Mouse (Mus musculus): ENCODE data around the gene Shb. TPM values are rescaled to one million over a fixed set of nuclear protein-coding genes. Genes with fewer than 3 reads are reported as not detected.
A peak's percentile ranks its signal among the peaks of the same experiment; 100 is the strongest.

The Shb gene
- polyA plus RNA-seq, 1 experiment from 2014 or later, result 1.2 TPM

- H3K36me3 ChIP-seq, result no peaks in the 10 kb centered on the region
- H3K4me1 ChIP-seq, result peaks cover 69% of the 10 kb centered on the region
- peaks cover 38% of the 10 kb centered on the region for H3K27me3 ChIP-seq (ENCODE audit: low read depth, poor library complexity, severe bottlenecking)
- 80% methylated on average over 4 of the region's 4 CpGs for WGBS
- H3K4me3 ChIP-seq, result no peak overlapping the region
- DNase-seq (ENCODE audit: low spot score), result no peak
- H3K9me3 ChIP-seq (replicated peaks), result no peaks in the 10 kb centered on the region
- H3K27ac ChIP-seq (replicated peaks), result no peak overlapping the region
Measured at GRCm38 (mm10) chr4:45509416-45509815, 22.9 kb downstream of the Shb start.

- H3K27ac ChIP-seq (replicated peaks), result peak overlapping the region; percentile 42; the same call in 1 of the 2 replicates
- no peak overlapping the region for H3K4me3 ChIP-seq
- DNase-seq (ENCODE audit: low spot score), result no peak
- H3K9me3 ChIP-seq (replicated peaks), result no peaks in the 10 kb centered on the region
- peaks cover 66% of the 10 kb centered on the region for H3K4me1 ChIP-seq
- no peaks in the 10 kb centered on the region for H3K36me3 ChIP-seq
- peaks cover 37% of the 10 kb centered on the region for H3K27me3 ChIP-seq (ENCODE audit: low read depth, poor library complexity, severe bottlenecking)
- WGBS, result 68% methylated on average over 6 of the region's 6 CpGs
Measured at GRCm38 (mm10) chr4:45508469-45508868, 23.8 kb downstream of the Shb start.

DNA sequence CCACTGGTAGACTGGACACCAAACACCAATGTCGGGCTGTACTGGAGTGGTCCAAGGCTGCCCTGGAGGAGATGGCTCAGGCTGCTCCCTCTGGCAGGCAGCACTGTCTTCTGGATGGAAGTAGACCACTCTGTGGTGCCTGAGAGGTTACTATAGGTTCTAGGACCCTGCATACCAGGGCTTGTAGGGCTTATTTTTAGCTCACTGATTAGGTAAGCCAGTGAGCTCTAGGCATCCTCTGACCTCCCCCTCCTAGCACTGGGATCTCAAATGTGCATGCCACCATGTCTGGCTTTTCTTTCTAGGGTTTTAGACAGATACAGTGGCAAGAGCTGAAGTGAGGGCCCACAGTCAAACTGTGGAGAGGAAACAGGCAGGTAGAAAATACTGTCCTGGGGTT, 24.8 kb downstream of the Shb start:
- H3K27me3 ChIP-seq (ENCODE audit: low read depth, poor library complexity, severe bottlenecking), result peaks cover 27% of the 10 kb centered on the region
- no peak overlapping the region for H3K4me3 ChIP-seq
- 90% methylated on average over 1 of the region's 1 CpGs for WGBS
- peak overlapping the region; percentile 42; the same call in 1 of the 2 replicates for H3K27ac ChIP-seq (replicated peaks)
- H3K9me3 ChIP-seq (replicated peaks), result no peaks in the 10 kb centered on the region
- DNase-seq (ENCODE audit: low spot score), result no peak
- peaks cover 56% of the 10 kb centered on the region for H3K4me1 ChIP-seq
- H3K36me3 ChIP-seq, result no peaks in the 10 kb centered on the region

DNA sequence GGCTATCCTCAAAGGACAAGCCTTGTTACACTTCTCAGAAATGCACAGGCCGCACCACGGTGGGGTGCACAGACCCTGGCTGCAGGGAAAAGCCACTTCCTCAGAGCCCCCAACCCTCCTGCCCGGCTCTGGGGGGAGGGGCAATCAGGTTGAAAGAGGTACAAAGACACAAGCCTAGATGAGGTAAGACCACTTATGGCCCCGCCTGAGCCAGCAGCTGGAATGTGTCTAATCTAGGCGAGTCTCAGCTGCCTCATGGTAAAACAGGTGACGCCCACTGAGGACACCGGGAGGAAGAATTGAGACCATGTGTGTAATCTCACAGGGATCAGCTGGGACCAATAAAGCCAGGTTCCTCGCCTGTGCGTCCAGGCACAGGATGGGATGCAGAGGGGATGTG, 25.2 kb downstream of the Shb start:
- no peaks in the 10 kb centered on the region for H3K9me3 ChIP-seq (replicated peaks)
- no peak overlapping the region for H3K4me3 ChIP-seq
- no peaks in the 10 kb centered on the region for H3K36me3 ChIP-seq
- no peak for DNase-seq (ENCODE audit: low spot score)
- 69% methylated on average over 9 of the region's 9 CpGs for WGBS
- H3K27ac ChIP-seq (replicated peaks), result peak overlapping the region; percentile 57; the same call in 1 of the 2 replicates
- peaks cover 27% of the 10 kb centered on the region for H3K27me3 ChIP-seq (ENCODE audit: low read depth, poor library complexity, severe bottlenecking)
- H3K4me1 ChIP-seq, result peaks cover 55% of the 10 kb centered on the region

GRCm38 (mm10) chr4:45506613-45507012, 25.7 kb downstream of the Shb start:
- no peak for DNase-seq (ENCODE audit: low spot score)
- Histone ChIP-seq H3K4me3 (no peak overlapping the region), H3K27me3 (ENCODE audit: low read depth, poor library complexity, severe bottlenecking) (peaks cover 25% of the 10 kb centered on the region), H3K36me3 (no peaks in the 10 kb centered on the region), H3K27ac (replicated peaks) (peak overlapping the region; percentile 57; the same call in 1 of the 2 replicates), H3K9me3 (replicated peaks) (no peaks in the 10 kb centered on the region), H3K4me1 (peaks cover 55% of the 10 kb centered on the region)
- 74% methylated on average over 5 of the region's 5 CpGs for WGBS

DNA sequence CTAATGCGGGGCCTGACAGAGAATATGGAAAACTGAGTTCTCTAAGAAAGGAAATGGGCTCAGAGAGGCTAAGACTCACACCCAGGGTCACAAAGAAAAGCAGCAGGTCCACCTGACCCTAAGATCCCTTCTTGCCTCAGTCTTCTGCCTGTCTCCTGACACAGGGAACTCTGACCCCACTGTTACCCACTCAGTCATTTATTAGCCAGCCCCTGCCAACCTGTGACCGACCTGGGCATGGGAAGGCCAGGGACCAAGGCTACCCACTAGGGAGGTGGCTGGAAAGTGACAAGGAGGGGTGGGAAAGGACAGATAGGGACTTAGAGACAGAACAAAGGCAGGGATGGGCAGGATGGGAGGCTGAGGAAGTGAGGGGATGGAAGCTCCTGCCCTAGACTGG, 26.6 kb downstream of the Shb start:
- Histone ChIP-seq H3K4me3 (no peak overlapping the region), H3K9me3 (replicated peaks) (no peaks in the 10 kb centered on the region), H3K27me3 (ENCODE audit: low read depth, poor library complexity, severe bottlenecking) (peaks cover 24% of the 10 kb centered on the region), H3K36me3 (no peaks in the 10 kb centered on the region), H3K27ac (replicated peaks) (no peak overlapping the region), H3K4me1 (peaks cover 56% of the 10 kb centered on the region)
- 99% methylated on average over 2 of the region's 2 CpGs for WGBS
- no peak for DNase-seq (ENCODE audit: low spot score)

GRCm38 (mm10) chr4:45505191-45505590, 27.1 kb downstream of the Shb start:
- 92% methylated on average over 6 of the region's 6 CpGs for WGBS

DNA sequence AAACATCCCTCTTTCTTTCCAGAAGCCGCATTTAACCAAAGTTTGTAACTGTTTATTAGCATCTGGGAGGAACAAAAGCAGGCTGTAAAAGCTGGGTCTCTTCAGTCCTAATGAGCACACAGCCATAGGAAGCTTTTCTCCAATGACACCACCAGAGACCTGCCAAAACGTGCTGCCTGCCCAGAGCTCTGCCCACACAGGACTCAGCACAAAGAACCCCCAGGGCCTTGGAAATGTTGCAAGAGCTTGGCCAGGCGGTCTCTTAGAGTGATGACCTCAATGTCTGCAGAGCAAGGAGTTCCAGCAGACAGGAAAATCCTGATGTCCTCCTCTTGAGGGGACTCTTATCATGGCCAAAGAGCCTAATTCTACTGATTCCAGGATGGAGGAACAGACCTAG, 28.5 kb downstream of the Shb start:
- 65% methylated on average over 3 of the region's 3 CpGs for WGBS
- Histone ChIP-seq H3K36me3 (no peaks in the 10 kb centered on the region), H3K4me3 (no peak overlapping the region), H3K9me3 (replicated peaks) (no peaks in the 10 kb centered on the region), H3K27ac (replicated peaks) (no peak overlapping the region), H3K4me1 (peaks cover 58% of the 10 kb centered on the region), H3K27me3 (ENCODE audit: low read depth, poor library complexity, severe bottlenecking) (peaks cover 26% of the 10 kb centered on the region)
- DNase-seq (ENCODE audit: low spot score), result no peak

More at GRCm38 (mm10) chr4:45505191-45505590, 27.1 kb downstream of the Shb start:
- no peaks in the 10 kb centered on the region for H3K36me3 ChIP-seq
- no peak overlapping the region for H3K27ac ChIP-seq (replicated peaks)
- no peaks in the 10 kb centered on the region for H3K9me3 ChIP-seq (replicated peaks)
- peaks cover 59% of the 10 kb centered on the region for H3K4me1 ChIP-seq
- no peak overlapping the region for H3K4me3 ChIP-seq
- H3K27me3 ChIP-seq (ENCODE audit: low read depth, poor library complexity, severe bottlenecking), result peaks cover 28% of the 10 kb centered on the region
- no peak for DNase-seq (ENCODE audit: low spot score)

DNA sequence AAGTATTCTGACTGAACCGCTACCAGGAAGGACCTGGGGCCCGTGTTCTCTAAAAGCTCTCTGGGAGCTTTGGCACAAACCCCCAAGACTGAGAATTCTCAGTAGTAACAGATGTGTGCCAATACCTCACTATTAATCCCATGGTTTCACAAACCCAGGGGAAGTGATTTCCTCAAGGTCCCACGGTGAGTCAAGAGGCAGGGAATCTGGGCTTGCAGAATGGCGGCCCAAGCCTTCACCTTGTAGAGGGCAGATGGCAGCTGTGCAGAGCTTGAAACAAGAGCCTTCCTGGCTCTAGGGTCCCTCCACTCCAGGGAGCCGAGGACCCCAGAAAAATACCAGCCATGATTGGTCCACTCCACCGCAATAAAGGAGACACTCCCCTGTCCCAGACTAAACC, 28.9 kb downstream of the Shb start:
- Histone ChIP-seq H3K27ac (replicated peaks) (no peak overlapping the region), H3K4me1 (peaks cover 58% of the 10 kb centered on the region), H3K27me3 (ENCODE audit: low read depth, poor library complexity, severe bottlenecking) (peaks cover 30% of the 10 kb centered on the region), H3K9me3 (replicated peaks) (no peaks in the 10 kb centered on the region), H3K36me3 (no peaks in the 10 kb centered on the region), H3K4me3 (no peak overlapping the region)
- 85% methylated on average over 6 of the region's 6 CpGs for WGBS
- DNase-seq (ENCODE audit: low spot score), result no peak

DNA sequence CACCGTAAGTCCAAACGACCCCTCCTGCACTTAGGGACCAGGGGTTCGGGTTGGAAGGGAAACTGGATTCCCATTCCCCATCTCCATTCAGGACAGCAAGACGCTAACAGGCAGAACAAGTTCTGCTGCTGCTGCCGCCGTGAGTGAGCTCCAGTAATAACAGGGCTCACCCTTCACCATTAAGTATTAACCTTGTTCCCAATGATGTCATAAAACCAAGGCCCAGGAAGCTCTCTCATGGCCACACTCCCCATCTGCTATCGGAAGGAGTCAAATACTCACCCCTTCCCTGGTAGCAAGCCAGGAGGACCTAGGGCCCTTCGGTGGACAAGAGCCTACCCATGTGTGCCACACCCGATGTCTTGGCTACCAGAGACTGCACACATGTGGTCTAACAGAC, 30.3 kb downstream of the Shb start:
- H3K27ac ChIP-seq (replicated peaks), result no peak overlapping the region
- H3K4me1 ChIP-seq, result peaks cover 57% of the 10 kb centered on the region
- no peak for DNase-seq (ENCODE audit: low spot score)
- H3K27me3 ChIP-seq (ENCODE audit: low read depth, poor library complexity, severe bottlenecking), result peaks cover 33% of the 10 kb centered on the region
- WGBS, result 94% methylated on average over 9 of the region's 9 CpGs
- H3K4me3 ChIP-seq, result no peak overlapping the region
- H3K36me3 ChIP-seq, result no peaks in the 10 kb centered on the region
- no peaks in the 10 kb centered on the region for H3K9me3 ChIP-seq (replicated peaks)

DNA sequence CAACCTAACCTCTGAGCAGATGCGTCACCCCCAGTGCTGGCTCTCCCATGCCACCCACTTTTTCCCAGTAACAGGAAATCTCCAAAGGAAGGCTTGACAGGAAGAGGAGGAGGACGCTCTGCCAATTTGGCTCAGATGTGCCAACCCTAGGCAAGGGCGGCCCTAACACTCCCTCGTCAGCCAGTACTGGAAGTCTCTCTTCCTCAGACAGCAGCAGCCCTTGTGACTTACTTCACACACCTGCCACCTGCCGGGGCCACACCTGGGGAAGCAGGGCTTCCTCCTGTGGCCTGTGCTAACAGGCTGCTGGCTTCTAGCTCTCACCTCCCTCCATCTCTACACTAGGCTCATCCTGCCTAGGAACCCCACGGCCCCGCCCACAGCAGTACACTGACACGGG, 31.9 kb downstream of the Shb start:
- Histone ChIP-seq H3K27ac (replicated peaks) (no peak overlapping the region), H3K4me1 (peaks cover 46% of the 10 kb centered on the region)
- no peak for DNase-seq (ENCODE audit: low spot score)

DNA sequence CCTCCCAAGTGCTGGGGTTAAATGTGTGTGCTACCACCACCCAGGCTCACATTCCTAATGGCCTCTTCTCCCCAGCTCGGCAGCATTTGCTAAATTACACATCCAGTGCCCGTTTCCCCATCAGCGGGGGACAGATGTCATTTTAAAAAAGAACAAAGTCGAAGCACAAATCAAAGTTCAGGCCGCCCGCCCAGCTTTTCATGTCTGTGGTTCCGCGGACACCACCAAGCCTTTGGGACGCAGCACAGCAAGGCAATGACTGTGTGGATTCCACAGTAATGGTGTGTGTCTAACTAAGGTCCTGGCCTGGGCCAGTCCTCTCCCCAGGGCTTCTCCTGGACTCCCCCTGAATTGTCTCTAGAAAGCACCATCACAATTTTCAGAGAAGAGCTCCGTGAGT, 32.7 kb downstream of the Shb start:
- Histone ChIP-seq H3K9me3 (replicated peaks) (no peaks in the 10 kb centered on the region), H3K4me1 (peaks cover 54% of the 10 kb centered on the region), H3K27ac (replicated peaks) (peak overlapping the region; percentile 39; the same call in 1 of the 2 replicates), H3K36me3 (no peaks in the 10 kb centered on the region), H3K27me3 (ENCODE audit: low read depth, poor library complexity, severe bottlenecking) (peaks cover 49% of the 10 kb centered on the region), H3K4me3 (no peak overlapping the region)
- no peak for DNase-seq (ENCODE audit: low spot score)
- 34% methylated on average over 10 of the region's 10 CpGs for WGBS

More for the DNA sequence above, 31.9 kb downstream of the Shb start:
- Histone ChIP-seq H3K36me3 (no peaks in the 10 kb centered on the region), H3K9me3 (replicated peaks) (no peaks in the 10 kb centered on the region), H3K4me3 (no peak overlapping the region), H3K27me3 (ENCODE audit: low read depth, poor library complexity, severe bottlenecking) (peaks cover 46% of the 10 kb centered on the region)
- WGBS, result 79% methylated on average over 8 of the region's 8 CpGs

DNA sequence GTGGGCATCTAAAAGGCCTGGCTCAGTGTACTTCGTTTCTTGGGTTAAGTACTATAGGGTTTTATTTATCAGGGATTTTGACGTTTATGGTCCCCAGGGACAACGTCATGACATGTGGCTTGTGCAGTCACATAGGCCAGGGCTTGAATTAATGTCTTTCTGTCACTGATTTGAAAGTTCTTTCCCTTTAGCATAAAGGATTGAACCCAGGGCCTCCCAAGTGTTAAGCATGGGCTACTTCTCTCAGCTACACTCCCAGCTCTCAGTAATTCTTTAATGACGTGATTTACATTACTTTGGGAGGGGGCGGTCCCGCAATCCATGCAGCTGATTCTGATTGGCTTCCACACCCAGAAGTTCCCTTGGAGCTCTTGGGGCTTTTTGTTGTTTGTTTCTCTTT, 33.2 kb downstream of the Shb start:
- no peak for DNase-seq (ENCODE audit: low spot score)
- Histone ChIP-seq H3K4me3 (no peak overlapping the region), H3K4me1 (peaks cover 57% of the 10 kb centered on the region), H3K27me3 (ENCODE audit: low read depth, poor library complexity, severe bottlenecking) (peaks cover 49% of the 10 kb centered on the region), H3K36me3 (no peaks in the 10 kb centered on the region), H3K9me3 (replicated peaks) (no peaks in the 10 kb centered on the region), H3K27ac (replicated peaks) (0 out of 2 replicates have a peak overlapping the region, but pooled peaks have one; percentile 43)
- WGBS, result 16% methylated on average over 6 of the region's 6 CpGs

GRCm38 (mm10) chr4:45498345-45498744, 33.9 kb downstream of the Shb start:
- Histone ChIP-seq H3K9me3 (replicated peaks) (no peaks in the 10 kb centered on the region), H3K4me1 (peaks cover 61% of the 10 kb centered on the region), H3K4me3 (no peak overlapping the region), H3K36me3 (no peaks in the 10 kb centered on the region), H3K27me3 (ENCODE audit: low read depth, poor library complexity, severe bottlenecking) (peaks cover 49% of the 10 kb centered on the region), H3K27ac (replicated peaks) (peak overlapping the region; percentile 43; the same call in 1 of the 2 replicates)
- DNase-seq (ENCODE audit: low spot score), result no peak
- whole genome bisulfite sequencing, result 56% methylated on average over 5 of the region's 5 CpGs
